Mouse (Mus musculus) spleen, adult 2 months (tissue): ENCODE data around the gene Fam181a.

ENCODE experiments used
- CTCF ChIP-seq: fragments of 200-500 bp; IDR thresholded peaks from 2 replicates; pipeline ENCODE4 v1.5.1; 2011; ENCODE audit warnings: mild to moderate bottlenecking, inconsistent platforms; ENCODE audit not compliant: insufficient read depth, insufficient read length, insufficient replicate concordance; ENCODE audit errors: extremely low read depth
- POLR2A ChIP-seq: fragments of 200-500 bp; IDR thresholded peaks from 2 replicates; pipeline ENCODE4 v1.6.1; 2011; ENCODE audit warnings: low read depth, low read length, inconsistent platforms

DNA sequence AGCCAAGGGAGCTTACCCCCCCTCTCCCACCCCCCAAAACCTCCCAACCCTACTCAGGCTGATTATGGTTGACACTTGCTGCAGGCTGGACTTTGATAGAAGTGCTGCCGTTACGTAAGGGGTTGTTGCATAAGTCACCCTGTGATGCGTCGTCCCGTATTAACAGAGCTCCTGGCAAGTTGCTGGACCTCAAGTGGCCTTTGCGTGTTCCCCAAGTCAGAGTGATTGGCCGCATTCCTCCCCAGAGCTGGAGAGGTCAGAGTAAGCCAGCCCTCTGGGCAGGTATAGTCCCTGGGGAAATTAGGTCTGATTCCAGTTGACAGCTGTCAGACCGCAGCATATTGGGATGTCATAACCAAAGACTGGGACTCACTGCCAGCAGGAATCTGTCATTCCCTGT, 1.1 kb downstream of the Fam181a start:
- no peak for TF ChIP-seq POLR2A
- TF ChIP-seq CTCF: no peak
